Mouse (Mus musculus) cortical plate, adult 2 months (tissue): ENCODE measurements around the gene Vstm2l. TPM values are rescaled to one million over a fixed set of nuclear protein-coding genes. Genes with fewer than 3 reads are reported as not detected.

Experiments used
- H3K27ac ChIP-seq: fragments of 200-500 bp; 2 replicates; pipeline ENCODE4 v1.5.1; 2012; ENCODE audit warnings: low read length, control low read depth, inconsistent platforms; ENCODE audit not compliant: insufficient read depth
- H3K4me1 ChIP-seq: fragments of 200-500 bp; 2 replicates; pipeline ENCODE4 v1.6.1; 2011; ENCODE audit warnings: low read length; ENCODE audit not compliant: control insufficient read depth, insufficient read depth
- H3K4me3 ChIP-seq: fragments of 200-500 bp; 2 replicates; pipeline ENCODE4 v1.5.1; 2011; ENCODE audit warnings: mild to moderate bottlenecking, low read length, control low read depth; ENCODE audit not compliant: insufficient read depth
- CTCF ChIP-seq: fragments of 200-500 bp; IDR thresholded peaks from 2 replicates; pipeline ENCODE4 v1.5.1; 2011; ENCODE audit warnings: mild to moderate bottlenecking, control low read depth, low read length; ENCODE audit not compliant: insufficient read depth; ENCODE audit errors: extremely low read depth
- POLR2A ChIP-seq: fragments of 200-500 bp; IDR thresholded peaks from 2 replicates; pipeline ENCODE4 v1.6.1; 2011; ENCODE audit warnings: mild to moderate bottlenecking, low read length, control low read depth; ENCODE audit not compliant: insufficient read depth; ENCODE audit errors: extremely low read depth
- polyA plus RNA-seq: library from polyadenylated mRNA; depleted of rRNA; stranded (reverse); fragments of >200 nt; gene quantifications from 2 replicates; pipeline ENCODE4 v1.2.3, GENCODE M21; 2012; rRNA removed

Gene Vstm2l
- polyA plus RNA-seq: 58.6 and 65.1 TPM in 2 replicates

DNA sequence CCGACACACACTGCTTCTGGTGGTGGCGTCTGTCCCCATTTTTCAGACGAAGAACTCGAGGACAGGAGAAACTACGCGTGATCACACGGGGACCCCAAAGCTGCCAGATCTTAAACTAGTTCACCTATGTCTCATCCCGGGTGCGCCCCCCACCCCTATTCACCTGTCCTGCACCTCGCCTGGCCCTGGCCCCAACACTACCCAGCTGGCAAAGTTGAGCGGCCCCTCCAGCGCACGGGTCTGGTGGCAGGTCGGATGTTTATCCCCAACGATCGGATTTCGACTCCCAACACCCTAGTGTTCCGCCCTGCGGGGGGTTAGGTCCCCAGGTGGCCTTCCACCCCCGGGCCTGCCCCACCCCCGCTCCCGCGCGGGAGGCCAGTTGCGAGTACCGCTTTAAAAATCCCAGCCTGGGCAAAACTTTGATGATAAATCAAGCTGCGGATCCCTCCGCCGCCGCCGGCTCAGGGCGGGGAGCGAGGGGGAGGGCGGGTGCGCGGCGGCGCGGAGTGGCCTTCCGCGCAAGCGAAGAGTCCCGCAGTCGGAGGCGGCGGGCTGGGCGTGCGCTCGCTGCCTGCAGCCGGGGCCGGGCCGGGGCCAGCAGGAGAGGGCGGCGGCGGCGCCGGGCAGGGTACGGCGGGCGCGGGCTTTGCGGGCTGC is at the start of gene Vstm2l:
Gene Vstm2l, plus strand, starts transcription at position 549 of the 660 bp plus-strand sequence.
- no peaks in the 10 kb centered on the region for H3K4me1 ChIP-seq
- no peak for TF ChIP-seq POLR2A
- no peak for TF ChIP-seq CTCF
- no peak within 1 kb of the TSS for H3K27ac ChIP-seq
- peak within 1 kb of the TSS; percentile 71 for H3K4me3 ChIP-seq

- Histone ChIP-seq H3K4me3 (no peak overlapping the region), H3K27ac (no peak overlapping the region)
- TF ChIP-seq CTCF (no peak), POLR2A (no peak)
These were observed 47.3 kb upstream of the Vstm2l start for GRCm38 (mm10) chr2:157867126-157867525.

DNA sequence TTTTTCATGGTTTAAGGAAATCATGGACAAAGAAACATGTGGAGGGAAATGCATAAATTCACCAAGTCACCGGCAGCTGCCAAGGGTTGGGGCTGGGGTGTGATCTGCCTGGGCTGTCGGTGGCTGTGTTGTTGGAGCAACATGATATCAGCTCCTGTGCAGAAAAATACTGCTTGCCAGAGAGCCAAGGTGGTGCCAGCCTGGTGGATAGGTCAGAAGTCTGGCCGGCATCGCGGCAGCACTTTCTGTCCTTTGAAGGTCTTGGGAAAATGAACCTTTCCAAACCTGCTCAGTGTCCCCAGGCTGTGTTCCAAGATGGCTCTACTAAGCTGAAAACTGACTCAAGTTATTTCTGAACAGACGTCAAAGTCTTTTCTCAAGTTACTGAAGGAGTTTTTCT is 44.2 kb upstream of the Vstm2l start:
- no peak for TF ChIP-seq CTCF
- no peak for TF ChIP-seq POLR2A
- Histone ChIP-seq H3K27ac (no peak overlapping the region), H3K4me1 (no peaks in the 10 kb centered on the region)

More at GRCm38 (mm10) chr2:157867126-157867525, 47.3 kb upstream of the Vstm2l start:
- peaks cover 2% of the 10 kb centered on the region; the same call in 1 of the 2 replicates for H3K4me1 ChIP-seq

DNA sequence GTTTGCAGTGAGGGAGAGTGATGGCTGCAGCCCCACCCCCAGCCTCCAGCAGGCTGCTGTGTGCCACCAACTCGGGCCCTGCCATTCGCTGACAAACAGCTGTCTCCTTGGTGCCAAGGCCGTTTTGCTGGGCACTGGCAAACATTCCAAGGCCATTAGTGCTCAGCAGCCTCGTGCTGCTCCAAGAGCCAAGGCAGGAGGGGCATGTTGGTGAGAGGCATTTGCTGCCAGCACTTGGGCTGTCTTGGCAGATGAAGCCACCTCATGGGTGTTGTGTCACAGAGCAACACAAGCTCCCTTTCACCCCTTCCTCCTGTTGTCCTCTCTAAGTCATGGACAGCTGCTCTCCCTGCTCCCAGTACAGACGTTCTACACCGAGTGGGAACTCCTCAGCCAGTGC is 41.2 kb upstream of the Vstm2l start:
- Histone ChIP-seq H3K27ac (0 out of 2 replicates have a peak overlapping the region, but pooled peaks have one; percentile 37), H3K4me3 (no peak overlapping the region), H3K4me1 (peaks cover 6% of the 10 kb centered on the region)
- TF ChIP-seq POLR2A: no peak
- TF ChIP-seq CTCF: no peak

More for the DNA sequence above, 44.2 kb upstream of the Vstm2l start:
- H3K4me3 ChIP-seq: no peak overlapping the region

DNA sequence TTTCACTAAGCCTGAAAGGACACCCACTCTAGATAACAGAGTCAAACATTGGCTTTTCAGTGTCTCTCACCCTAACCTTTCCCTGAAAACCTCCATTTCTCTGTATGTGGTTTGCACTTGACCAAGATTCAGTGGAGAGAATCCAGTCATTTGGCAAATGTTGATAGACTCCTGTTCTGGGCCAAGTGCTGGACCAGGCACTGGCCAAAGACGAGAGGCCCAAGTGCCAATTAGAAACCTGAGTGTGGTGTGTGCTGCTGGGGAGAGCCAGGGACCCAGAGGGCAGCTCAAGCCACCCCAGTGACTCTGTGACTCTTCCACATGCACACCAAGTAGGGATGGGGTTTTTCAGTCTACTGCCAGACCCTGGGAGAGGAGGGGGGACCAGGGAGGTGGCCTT is 40.8 kb upstream of the Vstm2l start:
- TF ChIP-seq CTCF (no peak), POLR2A (no peak)

DNA sequence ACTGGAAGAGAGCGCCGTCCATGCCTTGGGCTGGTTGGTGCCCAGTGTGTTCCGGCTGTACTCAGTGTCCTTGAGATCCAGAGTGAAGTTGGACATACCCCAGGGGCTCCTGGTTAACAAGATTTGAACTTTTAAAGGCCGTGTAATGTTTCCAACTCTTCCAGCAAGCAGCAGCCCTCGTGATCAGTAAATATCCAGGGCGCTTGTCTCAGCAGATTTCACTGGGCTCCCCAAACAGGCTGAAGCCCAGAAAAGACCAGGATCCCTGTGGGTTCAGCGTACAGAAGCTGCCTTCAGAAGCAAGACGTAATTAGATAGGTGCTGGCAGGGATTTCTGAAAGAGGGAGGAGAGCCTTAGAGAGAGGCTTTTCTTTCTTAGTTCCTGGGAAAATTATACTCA is 39.3 kb upstream of the Vstm2l start:
- no peak overlapping the region for H3K27ac ChIP-seq
- TF ChIP-seq CTCF (no peak), POLR2A (no peak)

More for the DNA sequence above, 40.8 kb upstream of the Vstm2l start:
- Histone ChIP-seq H3K4me3 (no peak overlapping the region), H3K27ac (0 out of 2 replicates have a peak overlapping the region, but pooled peaks have one; percentile 37), H3K4me1 (peaks cover 7% of the 10 kb centered on the region)

GRCm38 (mm10) chr2:157877394-157877793 is 37.1 kb upstream of the Vstm2l start:
- Histone ChIP-seq H3K4me3 (no peak overlapping the region), H3K4me1 (peaks cover 7% of the 10 kb centered on the region), H3K27ac (no peak overlapping the region)
- TF ChIP-seq POLR2A: no peak
- TF ChIP-seq CTCF: no peak

More for the DNA sequence above, 39.3 kb upstream of the Vstm2l start:
- Histone ChIP-seq H3K4me3 (no peak overlapping the region), H3K4me1 (peaks cover 7% of the 10 kb centered on the region)

DNA sequence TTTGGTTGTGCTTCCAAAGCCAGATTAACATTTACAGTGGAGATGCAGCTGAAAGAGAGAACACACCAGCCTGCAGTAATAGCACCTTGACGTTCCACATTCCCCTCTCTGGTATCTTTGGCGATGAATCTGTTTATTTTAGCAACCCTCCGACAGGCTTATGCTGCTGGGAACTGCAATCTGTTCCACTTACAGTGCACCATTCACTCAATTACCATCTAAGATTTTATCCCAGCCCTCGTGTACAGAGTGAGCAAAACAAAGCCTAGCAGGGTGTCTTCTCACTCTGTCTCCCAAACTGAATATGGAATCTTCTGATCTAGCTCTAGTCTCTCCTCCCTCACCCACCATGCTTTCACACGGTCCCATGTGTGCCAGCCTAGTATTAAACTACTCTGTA is 36.5 kb upstream of the Vstm2l start:
- Histone ChIP-seq H3K4me1 (peaks cover 7% of the 10 kb centered on the region), H3K27ac (no peak overlapping the region), H3K4me3 (no peak overlapping the region)
- no peak for TF ChIP-seq CTCF
- no peak for TF ChIP-seq POLR2A

- H3K4me3 ChIP-seq: no peak overlapping the region
- H3K27ac ChIP-seq: no peak overlapping the region
- TF ChIP-seq POLR2A (no peak), CTCF (no peak)
- H3K4me1 ChIP-seq: peaks cover 7% of the 10 kb centered on the region
These were observed 32.5 kb upstream of the Vstm2l start for GRCm38 (mm10) chr2:157881939-157882338.

GRCm38 (mm10) chr2:157887275-157888025 is 27.0 kb upstream of the Vstm2l start:
- Histone ChIP-seq H3K27ac (no peak overlapping the region), H3K4me3 (no peak overlapping the region), H3K4me1 (no peaks in the 10 kb centered on the region)
- TF ChIP-seq CTCF: no peak
- no peak for TF ChIP-seq POLR2A
